Mouse (Mus musculus) stomach, postnatal 0 days (tissue): ENCODE data around the gene Ube2ql1. TPM values are rescaled to one million over a fixed set of nuclear protein-coding genes. Genes with fewer than 3 reads are reported as not detected.

ENCODE experiments used
- ATAC-seq: fragments of 200-750 bp; cut with Nextera tagmentation; 2 replicates; pipeline ENCODE4 v1.8.0; 2017; ENCODE audit not compliant: low FRiP score, low TSS enrichment
- DNase-seq: peaks from one replicate; pipeline ENCODE4 v3.0.0-alpha.2; 2016; ENCODE audit warnings: low spot score
- H3K27ac ChIP-seq: fragments of 300-500 bp; sonication (generic); replicated peaks from 2 replicates; pipeline ENCODE4 v1.5.1; 2014; ENCODE audit warnings: mild to moderate bottlenecking, control low read depth
- H3K27me3 ChIP-seq: fragments of 300-500 bp; sonication (generic); 2 replicates; pipeline ENCODE4 v1.6.1; 2014; ENCODE audit warnings: low read length; ENCODE audit not compliant: control insufficient read depth, insufficient read depth
- H3K36me3 ChIP-seq: fragments of 300-500 bp; sonication (generic); 2 replicates; pipeline ENCODE4 v1.6.1; 2014; ENCODE audit warnings: low read length, mixed read lengths; ENCODE audit not compliant: control insufficient read depth, insufficient read depth
- H3K4me1 ChIP-seq: fragments of 300-500 bp; sonication (generic); replicated peaks from 2 replicates; pipeline ENCODE4 v1.6.1; 2014; ENCODE audit warnings: antibody characterized with exemption; ENCODE audit not compliant: control insufficient read depth, insufficient read depth
- H3K4me2 ChIP-seq: fragments of 300-500 bp; sonication (generic); replicated peaks from 2 replicates; pipeline ENCODE4 v1.6.1; 2014; ENCODE audit warnings: low read depth, mild to moderate bottlenecking, control low read depth, moderate library complexity
- H3K4me3 ChIP-seq: fragments of 300-500 bp; sonication (generic); 2 replicates; pipeline ENCODE4 v1.5.1; 2014; ENCODE audit warnings: low read depth, low read length, control low read depth
- H3K9ac ChIP-seq: fragments of 300-500 bp; sonication (generic); 2 replicates; pipeline ENCODE4 v1.6.1; 2014; ENCODE audit warnings: mild to moderate bottlenecking, low read length, control low read depth, mixed read lengths
- H3K9me3 ChIP-seq: fragments of 300-500 bp; sonication (generic); 2 replicates; pipeline ENCODE4 v1.6.1; 2016; ENCODE audit warnings: low read length; ENCODE audit not compliant: control insufficient read depth
- CTCF ChIP-seq: IDR thresholded peaks from 2 replicates; pipeline ENCODE4 v1.5.1; 2016; ENCODE audit warnings: antibody characterized with exemption, low read depth, mild to moderate bottlenecking, moderate library complexity
- EP300 ChIP-seq: optimal IDR thresholded peaks from 2 replicates; pipeline ENCODE3; 2016; ENCODE audit warnings: antibody characterized with exemption
- WGBS: fragments of 180-500 bp; shearing (Covaris S2); extraction: QIAGEN DNeasy Blood & Tissue Kit; methylation state at CpG from one replicate; pipeline ENCODE4 v1.1.7; 2014; 5-methylcytosine and 5-hydroxymethylcytosine counted together
- polyA plus RNA-seq: library from polyadenylated mRNA; unstranded; fragments of >200 nt; fragmentation: Nextera tagmentation; extraction: Ambion mirVana; gene quantifications from 2 replicates; pipeline ENCODE4 v1.2.1, GENCODE M21; 2015

The Ube2ql1 gene
- polyA plus RNA-seq, 1 experiment from 2014 or later: 0.10 TPM

DNA sequence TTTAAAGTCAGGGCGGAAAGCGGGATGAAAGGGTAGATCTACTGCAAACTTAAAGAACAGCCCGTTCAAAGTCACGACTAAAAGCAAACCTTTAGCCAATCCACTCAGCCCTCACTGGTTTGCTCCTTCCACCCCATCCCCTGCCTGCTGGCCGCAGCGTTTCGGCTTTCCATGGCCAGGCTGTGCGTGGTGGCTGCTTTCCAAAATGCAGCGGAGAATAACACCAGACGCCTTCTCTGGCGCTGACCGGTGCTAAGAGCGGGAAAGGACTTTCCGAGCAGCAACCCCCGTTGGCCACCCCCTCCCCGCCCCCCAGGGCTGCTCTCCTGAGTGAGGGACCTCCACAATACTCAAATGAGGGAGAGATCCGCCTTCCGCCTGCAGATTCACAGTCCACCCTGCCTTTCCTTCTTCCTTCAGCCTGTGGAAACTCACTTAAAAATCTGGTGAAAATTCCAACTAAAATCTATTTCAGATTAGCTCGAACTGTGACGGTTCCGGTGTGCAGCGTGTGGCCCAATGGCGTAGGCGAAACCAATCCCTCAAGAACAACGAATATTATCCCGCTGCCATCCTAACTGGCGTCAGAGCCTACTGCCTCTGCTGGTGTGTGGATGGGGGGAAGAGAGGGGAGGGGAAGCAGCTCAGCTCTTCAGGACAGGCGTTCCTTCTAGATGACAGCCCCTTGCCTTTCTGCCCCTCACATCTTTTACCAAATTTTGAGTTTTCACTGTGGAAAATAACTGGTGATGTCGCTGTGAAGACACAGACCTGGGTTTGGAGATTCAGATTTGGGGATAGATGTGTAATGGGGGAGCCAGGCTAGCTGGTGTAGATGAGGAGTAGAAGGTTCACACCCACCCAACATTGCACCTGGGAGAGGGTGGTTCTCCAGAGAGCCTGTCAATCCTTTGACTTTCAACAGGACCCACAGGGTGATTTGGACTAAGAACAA, 919 bp upstream of the Ube2ql1 start:
- H3K36me3 ChIP-seq: no peaks in the 10 kb centered on the region
- H3K4me1 ChIP-seq: 0 out of 2 replicates have a peak, but pooled peaks cover 2% of the 10 kb centered on the region
- H3K4me3 ChIP-seq: peak overlapping the region; percentile 55
- H3K4me2 ChIP-seq: peak overlapping the region; percentile 99
- peak; percentile 40 for DNase-seq
- no peak for TF ChIP-seq CTCF
- no peak for TF ChIP-seq EP300
- peaks cover 6% of the 10 kb centered on the region; the same call in 1 of the 2 replicates for H3K27me3 ChIP-seq
- peak; percentile 30 for ATAC-seq
- 4% methylated on average over 29 of the region's 29 CpGs for WGBS
- H3K27ac ChIP-seq: no peak overlapping the region
- no peak overlapping the region for H3K9ac ChIP-seq
- no peaks in the 10 kb centered on the region for H3K9me3 ChIP-seq

DNA sequence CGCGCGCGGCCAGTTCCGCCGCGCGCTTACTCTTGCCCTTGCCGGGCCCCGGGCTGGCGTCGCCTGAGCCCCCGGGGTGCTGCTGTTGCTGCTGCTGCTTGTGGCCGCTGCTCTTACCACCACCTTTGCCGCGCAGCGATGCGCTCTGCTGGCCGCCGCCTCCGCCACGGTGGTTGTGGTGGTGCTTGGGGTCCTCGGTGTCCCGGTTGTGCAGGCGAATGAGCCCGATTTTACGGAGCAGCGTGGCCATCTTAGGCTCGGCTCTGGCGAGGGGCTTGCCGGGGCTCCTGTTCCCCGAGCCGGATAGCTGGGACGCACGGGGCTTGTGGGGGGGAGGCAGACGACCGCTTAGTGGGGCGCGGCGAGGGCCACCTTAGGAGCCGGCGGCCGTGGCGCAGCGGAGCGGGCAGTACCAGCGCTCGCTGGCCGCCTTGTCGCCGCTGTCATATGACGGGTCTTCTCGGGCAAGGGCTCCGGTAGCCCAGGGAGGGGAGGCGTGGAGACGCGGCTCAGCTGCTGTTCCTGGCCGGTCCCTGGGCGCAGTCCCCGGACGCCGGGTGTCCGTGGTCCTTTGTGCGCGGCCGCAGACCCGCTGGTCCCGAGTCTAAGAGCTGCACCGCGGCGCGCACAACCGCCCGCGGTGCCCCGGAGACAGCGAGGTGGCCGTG, 464 bp downstream of the Ube2ql1 start:
- Histone ChIP-seq H3K9ac (peak overlapping the region; percentile 41), H3K27ac (no peak overlapping the region), H3K4me1 (0 out of 2 replicates have a peak, but pooled peaks cover 2% of the 10 kb centered on the region), H3K9me3 (no peaks in the 10 kb centered on the region), H3K27me3 (peaks cover 6% of the 10 kb centered on the region; the same call in 1 of the 2 replicates), H3K4me3 (peak overlapping the region; percentile 55), H3K36me3 (no peaks in the 10 kb centered on the region), H3K4me2 (peak overlapping the region; percentile 99)
- ATAC-seq: peak; percentile 48
- DNase-seq: peak; percentile 26
- WGBS: under 1% methylated on average over 73 of the region's 78 CpGs
- TF ChIP-seq CTCF: no peak
- no peak for TF ChIP-seq EP300

DNA sequence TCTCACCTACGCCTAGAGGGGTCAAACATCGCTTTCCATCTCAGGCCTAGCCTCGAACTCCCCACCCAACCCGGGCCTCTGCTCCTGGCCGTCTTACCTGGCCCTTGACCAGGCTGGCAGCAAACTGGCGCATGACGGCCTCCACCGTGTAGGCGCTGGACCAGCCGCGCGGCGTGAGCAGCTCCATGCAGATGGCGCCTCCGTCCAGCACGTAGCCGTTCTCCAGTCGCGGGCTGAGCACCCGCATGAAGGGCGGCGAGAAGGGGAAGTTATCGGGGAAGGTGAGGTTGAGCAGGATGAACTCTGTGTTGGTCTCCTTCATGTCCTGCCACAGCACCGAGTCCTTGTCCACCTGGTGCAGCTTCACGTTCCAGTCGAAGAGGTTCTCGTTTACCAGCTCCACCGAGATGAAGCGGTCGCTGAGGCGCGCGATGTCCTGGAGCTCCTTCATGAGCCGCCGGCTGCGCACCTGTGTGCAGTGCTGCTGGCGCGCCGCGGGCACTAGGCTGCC, 1.2 kb downstream of the Ube2ql1 start:
- 0 out of 2 replicates have a peak, but pooled peaks cover 2% of the 10 kb centered on the region for H3K4me1 ChIP-seq
- H3K27me3 ChIP-seq: peaks cover 6% of the 10 kb centered on the region; the same call in 1 of the 2 replicates
- H3K9me3 ChIP-seq: no peaks in the 10 kb centered on the region
- no peaks in the 10 kb centered on the region for H3K36me3 ChIP-seq
- H3K4me3 ChIP-seq: peak overlapping the region; percentile 29
- H3K9ac ChIP-seq: no peak overlapping the region
- no peak for ATAC-seq
- TF ChIP-seq CTCF (no peak), EP300 (no peak)
- peak; percentile 25 for DNase-seq
- 0% methylated on average over 36 of the region's 40 CpGs for WGBS
- H3K27ac ChIP-seq: no peak overlapping the region
- H3K4me2 ChIP-seq: peak overlapping the region; percentile 99

DNA sequence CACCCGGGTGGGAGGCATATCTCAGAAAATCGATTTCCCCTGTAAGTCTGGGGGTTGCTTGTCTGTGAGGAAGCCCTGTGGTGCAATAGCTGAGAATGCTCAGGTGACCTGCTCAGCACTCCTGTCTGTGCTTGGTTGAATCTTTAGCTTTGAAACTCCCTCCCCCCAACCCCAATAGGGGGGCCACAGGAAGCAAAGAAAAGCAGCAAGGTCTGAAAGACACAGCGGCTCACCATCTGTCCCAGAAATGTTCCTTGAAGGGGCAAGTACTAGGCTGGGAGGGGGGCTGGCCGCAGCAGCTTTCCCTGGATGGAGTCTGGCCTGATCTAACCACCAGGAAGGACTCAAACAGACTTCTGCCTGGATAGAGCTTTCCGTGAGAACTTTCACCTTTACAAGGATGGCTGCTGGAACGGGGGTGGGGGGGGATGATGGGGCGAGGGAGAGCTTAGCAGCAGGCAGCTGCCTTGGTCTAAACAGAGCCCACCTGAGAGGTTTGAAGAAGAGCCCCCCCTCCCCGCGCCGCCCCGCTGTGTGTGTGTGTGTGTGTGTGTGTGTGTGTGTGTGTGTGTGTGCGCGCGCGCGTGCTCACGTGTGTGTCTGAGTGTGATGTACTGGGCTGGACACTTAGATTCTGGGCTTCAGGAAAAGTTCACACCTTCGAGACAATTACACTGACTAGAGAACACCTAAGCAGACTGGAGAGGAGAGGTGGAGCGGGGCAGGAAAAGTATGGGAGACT, 2.1 kb downstream of the Ube2ql1 start:
- peaks cover 6% of the 10 kb centered on the region; the same call in 1 of the 2 replicates for H3K27me3 ChIP-seq
- TF ChIP-seq EP300 (no peak), CTCF (no peak)
- DNase-seq: no peak
- no peak overlapping the region for H3K27ac ChIP-seq
- H3K4me3 ChIP-seq: no peak overlapping the region
- no peak overlapping the region for H3K9ac ChIP-seq
- H3K4me2 ChIP-seq: no peak overlapping the region
- no peaks in the 10 kb centered on the region for H3K36me3 ChIP-seq
- no peak for ATAC-seq
- 0 out of 2 replicates have a peak, but pooled peaks cover 2% of the 10 kb centered on the region for H3K4me1 ChIP-seq
- H3K9me3 ChIP-seq: no peaks in the 10 kb centered on the region
- 17% methylated on average over 15 of the region's 19 CpGs for WGBS

DNA sequence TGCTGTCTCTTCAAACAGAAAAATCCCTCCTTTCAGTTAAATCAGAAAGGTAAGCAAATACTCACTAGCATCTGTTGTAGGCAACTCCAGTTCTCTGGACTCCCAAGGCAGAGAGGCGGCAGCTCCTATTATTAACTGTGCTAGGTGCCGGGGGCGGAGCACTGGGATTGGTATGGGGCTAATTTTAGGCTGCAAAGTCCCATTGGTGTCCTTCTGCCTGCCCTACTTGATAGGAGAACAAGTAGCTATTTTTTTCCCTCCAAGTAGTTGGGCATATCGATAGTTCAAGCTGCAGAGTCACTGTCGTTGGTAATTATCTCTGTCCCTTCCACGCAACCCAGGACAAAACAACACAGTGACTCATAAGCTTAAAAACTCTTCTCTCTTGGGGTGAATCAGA, 7.1 kb downstream of the Ube2ql1 start:
- 91% methylated on average over 6 of the region's 6 CpGs for WGBS
- no peak for DNase-seq

More for the DNA sequence above, 7.1 kb downstream of the Ube2ql1 start:
- Histone ChIP-seq H3K4me2 (no peak overlapping the region), H3K27ac (no peak overlapping the region), H3K4me1 (no peaks in the 10 kb centered on the region), H3K27me3 (peaks cover 5% of the 10 kb centered on the region; the same call in 1 of the 2 replicates), H3K9ac (no peak overlapping the region), H3K4me3 (no peak overlapping the region), H3K36me3 (no peaks in the 10 kb centered on the region), H3K9me3 (no peaks in the 10 kb centered on the region)
- ATAC-seq: no peak
- no peak for TF ChIP-seq CTCF
- no peak for TF ChIP-seq EP300
